Mouse (Mus musculus) megakaryocyte, embryonic 14.5 days (primary cell): ENCODE measurements around the gene Akap1.

Experiments
- FLI1 ChIP-seq: IDR thresholded peaks from 2 replicates; pipeline ENCODE4 v1.6.1; 2012; ENCODE audit warnings: low read length, inconsistent platforms, mixed read lengths
- GATA1 ChIP-seq: IDR thresholded peaks from 3 replicates; pipeline ENCODE4 v1.6.1; 2012; ENCODE audit warnings: mixed read lengths, low read length, inconsistent platforms, borderline replicate concordance

- TF ChIP-seq GATA1 = no peak
- TF ChIP-seq FLI1 = no peak
Measured at GRCm38 (mm10) chr11:88825909-88826308, 38.5 kb downstream of the Akap1 start.
